Mouse (Mus musculus): ENCODE data around the gene Rbks.
"Not testable (repeated sequence)": the region's sequence is repeated elsewhere in the genome, so short reads cannot be mapped to it uniquely, and the experiment has no call there.

Gene Rbks

GRCm38 (mm10) chr5:31673431-31673830 is 24.0 kb downstream of the Rbks start:
- no peak for DNase-seq (ENCODE audit: low spot score)

- no peak for DNase-seq (ENCODE audit: low spot score)
Observed at GRCm38 (mm10) chr5:31671137-31671536, 26.3 kb downstream of the Rbks start.

DNA sequence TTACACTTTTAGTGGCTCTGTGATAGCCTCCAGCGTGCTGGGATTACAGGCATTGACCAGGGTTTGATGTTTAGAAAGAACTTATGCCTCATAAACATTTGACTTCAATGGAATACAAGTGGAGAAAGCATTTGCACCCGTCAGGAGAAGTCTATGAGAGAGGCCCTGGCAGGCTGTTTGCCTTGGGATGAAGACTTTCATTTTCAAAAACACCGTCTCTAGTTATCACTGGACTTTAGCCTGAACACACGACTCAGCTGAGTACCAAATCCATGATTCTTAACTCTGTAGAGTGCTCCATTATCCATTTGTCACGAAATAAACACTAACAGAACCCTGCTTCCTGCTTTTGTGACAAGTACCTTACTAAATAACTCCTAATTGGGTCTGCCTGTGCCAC is 27.4 kb downstream of the Rbks start:
- no peak for DNase-seq (ENCODE audit: low spot score)

DNA sequence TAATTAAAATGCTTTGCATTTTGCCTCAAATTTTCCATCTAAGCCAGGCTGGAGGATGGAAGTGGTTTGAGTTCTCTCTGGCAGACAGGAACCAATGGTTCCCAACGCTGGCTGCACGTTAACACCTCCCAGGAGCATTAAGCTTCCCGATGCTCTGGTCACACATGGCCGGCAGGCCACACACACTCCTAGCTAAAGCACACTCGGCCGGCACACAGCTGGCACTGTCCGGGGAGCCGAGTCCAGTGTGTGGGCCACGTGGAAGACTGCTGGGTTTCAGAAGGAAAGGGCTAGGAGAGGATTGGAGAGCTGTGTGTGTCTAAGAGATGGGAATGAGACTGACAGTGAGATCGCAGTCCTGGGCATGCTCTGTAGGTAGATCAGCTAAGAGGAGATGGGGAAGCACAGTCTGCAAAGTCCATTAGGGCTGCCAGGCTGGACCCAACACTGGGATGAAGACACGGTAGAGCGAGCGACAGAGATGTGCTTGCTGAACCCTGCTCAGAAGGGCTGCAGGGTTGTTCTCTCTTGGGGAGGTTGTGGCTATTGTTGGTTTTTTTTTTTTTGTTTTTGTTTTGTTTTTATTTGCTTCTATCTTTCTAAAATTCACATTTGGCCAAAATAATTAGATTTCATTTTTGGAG is 29.0 kb downstream of the Rbks start:
- no peak for DNase-seq (ENCODE audit: low spot score)

DNA sequence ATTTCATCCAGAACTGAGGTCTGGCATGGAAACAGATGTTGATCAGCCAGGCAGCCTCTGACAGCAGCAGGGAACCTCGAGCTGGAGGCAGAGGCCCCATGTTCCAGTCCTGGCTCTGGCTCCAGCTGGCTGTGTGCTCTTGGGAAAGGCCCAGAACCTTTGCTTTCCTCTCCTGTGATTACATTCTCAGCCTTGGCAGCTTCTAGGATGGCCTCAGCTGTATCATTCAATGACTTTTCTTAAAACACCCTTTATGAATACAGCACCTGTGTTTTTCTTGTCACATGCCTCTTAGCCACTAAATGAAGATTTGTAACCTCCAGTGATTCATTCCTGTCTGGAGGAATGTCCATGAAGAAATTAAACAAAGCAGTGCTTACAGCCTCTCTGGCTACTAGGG is 31.3 kb downstream of the Rbks start:
- DNase-seq (ENCODE audit: low spot score), result no peak

- DNase-seq (ENCODE audit: low spot score), result no peak
Observed at GRCm38 (mm10) chr5:31655688-31656190, 41.7 kb downstream of the Rbks start.

DNA sequence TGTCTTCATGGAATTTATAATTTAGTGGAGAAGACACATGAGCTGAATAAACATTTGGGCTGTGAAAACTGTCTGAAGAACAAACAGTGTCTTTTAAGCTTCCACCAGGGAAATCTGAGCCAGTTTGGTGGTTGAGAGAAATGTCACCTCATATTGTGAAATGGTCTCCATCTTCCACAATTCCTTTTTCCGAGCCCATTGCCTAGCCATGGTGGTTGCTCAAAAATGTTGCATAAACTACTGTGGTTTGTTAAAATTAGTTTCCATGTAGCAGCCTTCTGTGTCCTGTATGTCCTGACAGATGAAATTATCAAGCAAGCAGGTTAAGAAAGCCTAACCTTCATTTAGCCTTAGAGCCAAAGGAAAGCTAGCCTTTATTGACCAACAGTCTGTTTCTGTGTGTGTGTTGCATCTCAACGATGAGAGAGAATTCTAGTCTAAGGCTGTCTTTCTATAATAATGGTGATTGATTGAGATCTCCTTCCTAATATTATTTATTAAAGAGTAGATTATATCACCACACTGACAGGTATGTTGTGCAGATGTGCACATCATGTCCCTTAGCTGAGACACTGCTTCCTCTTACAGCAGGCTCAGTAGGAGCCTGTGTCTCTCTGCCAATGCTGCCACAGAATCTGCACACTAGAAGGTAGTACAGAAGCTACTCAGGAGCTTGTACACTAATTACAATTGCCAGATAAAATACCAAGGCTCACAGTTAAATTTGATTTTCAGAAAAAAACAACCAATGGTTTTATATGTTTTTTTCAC is 46.7 kb downstream of the Rbks start:
- no peak for DNase-seq (ENCODE audit: low spot score)

GRCm38 (mm10) chr5:31647327-31647726 is 50.1 kb downstream of the Rbks start:
- DNase-seq (ENCODE audit: low spot score), result no peak

- no peak for DNase-seq (ENCODE audit: low spot score)
Observed at GRCm38 (mm10) chr5:31646574-31646973, 50.9 kb downstream of the Rbks start.

DNA sequence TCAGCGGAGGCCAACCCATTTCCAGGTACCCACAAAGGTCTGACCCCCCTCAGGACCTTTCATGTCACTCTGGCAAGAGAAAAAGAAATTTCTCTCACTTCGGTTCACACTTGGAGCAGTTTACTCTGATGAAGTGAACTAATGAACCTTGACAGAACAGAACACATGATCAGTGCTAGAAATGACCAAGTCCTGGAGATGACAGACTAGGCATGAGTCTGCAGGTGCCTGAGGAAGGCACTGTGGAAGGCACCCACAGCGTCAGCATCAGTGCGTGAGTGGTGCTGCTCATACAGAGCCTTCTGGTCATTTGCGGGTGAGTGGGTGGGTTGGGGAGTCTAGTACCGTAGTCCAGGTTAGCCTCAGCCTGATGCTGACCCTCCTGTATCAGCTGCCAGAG is 51.6 kb downstream of the Rbks start:
- no peak for DNase-seq (ENCODE audit: low spot score)

- no peak for DNase-seq (ENCODE audit: low spot score)
Observed at GRCm38 (mm10) chr5:31644847-31645246, 52.6 kb downstream of the Rbks start.

- DNase-seq (ENCODE audit: low spot score), result no peak
Observed at GRCm38 (mm10) chr5:31644272-31644671, 53.2 kb downstream of the Rbks start.

- DNase-seq (ENCODE audit: low spot score), result no peak
Observed at GRCm38 (mm10) chr5:31642300-31642699, 55.1 kb downstream of the Rbks start.

- DNase-seq (ENCODE audit: low spot score), result no peak
Observed at GRCm38 (mm10) chr5:31640542-31640941, 56.9 kb downstream of the Rbks start.

DNA sequence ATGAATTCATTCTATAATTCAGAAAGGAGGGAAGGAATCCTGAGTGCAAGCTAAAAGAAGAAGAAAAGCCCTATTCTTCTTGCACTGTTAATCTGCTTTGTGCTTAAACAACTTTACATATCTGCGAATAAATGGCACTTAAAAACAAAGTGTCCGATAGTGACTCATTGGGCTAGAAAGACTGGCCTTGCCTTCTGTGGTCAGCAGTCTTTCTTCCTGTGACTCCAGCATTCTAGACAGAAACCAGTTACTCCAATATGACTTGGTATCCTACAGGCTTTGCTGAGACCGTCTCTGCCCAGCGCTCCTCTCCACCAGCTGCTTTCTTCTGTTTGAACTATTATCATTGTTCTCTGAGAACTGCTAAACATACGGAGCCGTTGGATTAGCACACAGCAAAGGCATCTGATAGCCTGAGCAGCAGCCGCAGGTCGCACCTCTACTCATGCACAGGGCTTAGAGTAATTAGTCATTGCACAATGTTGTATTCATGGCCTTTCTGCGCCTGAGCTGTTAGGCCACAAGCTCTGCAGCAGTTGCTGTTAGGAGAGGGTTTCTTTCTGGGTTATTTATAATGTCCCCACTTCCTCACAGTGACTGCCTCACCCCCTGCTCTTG is 60.7 kb downstream of the Rbks start:
- peak; percentile 7 for DNase-seq (ENCODE audit: low spot score)

DNA sequence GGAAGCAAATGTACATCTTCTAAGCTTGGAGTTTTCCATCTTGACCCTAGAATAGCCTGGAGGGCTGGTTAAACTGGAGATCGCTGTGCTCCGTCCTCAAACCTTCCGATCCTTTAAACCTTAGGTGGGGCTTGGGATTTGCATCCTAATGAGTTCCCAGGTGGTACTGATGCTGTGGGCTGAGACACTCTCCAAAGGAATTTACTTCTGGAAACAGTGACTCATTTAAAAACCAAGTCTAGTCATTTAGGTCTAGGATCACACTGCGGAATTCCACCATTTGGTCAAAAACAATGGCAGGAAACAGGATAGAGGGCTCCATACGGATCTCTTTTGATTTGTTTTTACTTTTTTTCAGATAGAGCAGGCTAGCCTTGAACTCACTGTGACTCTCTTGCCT is 62.7 kb downstream of the Rbks start:
- DNase-seq (ENCODE audit: low spot score), result no peak

DNA sequence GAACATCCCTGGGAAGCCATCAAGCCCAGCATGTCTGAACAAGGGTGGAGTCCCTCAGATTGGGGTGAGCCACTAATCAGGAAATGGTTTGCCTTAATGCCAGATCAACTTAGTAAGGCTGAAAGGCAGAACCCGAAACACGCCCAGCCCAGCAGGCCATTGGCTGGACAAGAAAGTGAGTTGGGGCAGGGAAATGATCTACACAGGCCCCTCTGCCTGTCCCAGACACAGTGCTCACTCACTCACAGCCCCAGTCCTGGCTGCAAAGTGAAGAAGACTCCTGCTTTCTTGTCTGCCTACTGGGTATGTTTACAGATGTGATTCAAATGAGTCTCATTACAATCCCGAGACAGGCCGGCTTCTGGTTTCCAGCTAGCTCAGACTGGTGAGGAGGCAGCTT is 63.3 kb downstream of the Rbks start:
- DNase-seq (ENCODE audit: low spot score), result no peak

DNA sequence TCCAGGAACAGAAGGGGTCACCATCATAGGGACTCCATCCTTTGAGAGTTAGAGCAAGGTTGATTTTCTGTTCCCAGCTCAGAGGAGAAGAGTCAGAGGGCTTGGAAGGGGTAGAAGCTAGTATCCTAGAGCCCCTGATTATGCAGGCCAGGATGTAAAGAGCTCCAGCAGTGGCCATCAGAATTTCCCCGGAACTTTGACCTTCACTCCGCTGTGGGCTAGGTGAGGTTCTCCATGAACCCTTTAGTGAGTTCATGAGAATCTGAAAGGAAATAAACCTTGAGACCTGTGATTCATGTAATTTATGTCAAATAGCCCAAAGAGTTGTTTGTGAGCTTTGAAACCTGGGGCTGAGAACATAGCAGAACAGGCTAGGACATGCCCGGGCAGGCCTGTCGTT is 66.3 kb downstream of the Rbks start:
- not testable (repeated sequence) for DNase-seq (ENCODE audit: low spot score)

DNA sequence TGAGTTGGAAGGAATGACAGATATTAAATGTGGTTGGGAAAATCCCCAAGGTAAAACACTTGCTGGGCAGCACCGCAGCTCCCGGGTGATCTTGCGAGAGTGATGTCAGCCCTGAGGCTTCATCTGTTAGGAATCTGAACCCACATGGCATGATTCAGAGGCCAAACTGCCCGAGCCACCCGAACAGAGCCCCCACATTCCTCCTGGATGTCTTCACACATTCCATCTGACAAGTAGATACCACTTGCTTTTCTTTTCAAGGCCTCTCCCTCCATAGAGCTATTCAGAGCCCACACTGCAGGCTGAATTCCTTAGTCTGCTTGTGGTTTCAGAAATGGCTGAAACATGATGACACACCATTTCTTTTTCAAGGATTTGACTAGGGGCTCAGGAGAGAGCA is 67.4 kb downstream of the Rbks start:
- no peak for DNase-seq (ENCODE audit: low spot score)

DNA sequence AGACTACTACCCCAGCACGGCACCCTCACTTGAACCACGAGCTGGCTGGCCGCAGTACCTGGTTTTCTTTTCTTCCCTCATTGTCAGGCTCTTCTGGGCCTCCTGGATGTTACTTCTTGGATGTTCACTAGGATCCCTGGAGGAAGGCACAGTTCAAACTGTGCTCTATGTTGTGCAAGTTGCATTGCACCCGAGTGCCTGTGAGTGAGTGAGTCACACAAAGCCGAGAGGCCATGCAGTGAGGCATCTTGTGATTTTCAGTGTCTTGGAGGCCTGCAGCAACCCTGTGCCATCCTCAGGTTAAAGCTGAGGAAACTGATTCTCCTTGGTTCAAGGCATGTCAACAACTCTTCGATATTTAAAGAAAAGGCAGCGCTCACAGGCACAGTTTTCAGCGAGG is 68.9 kb downstream of the Rbks start:
- no peak for DNase-seq (ENCODE audit: low spot score)

GRCm38 (mm10) chr5:31627562-31628526 is 69.6 kb downstream of the Rbks start:
- no peak for DNase-seq (ENCODE audit: low spot score)

DNA sequence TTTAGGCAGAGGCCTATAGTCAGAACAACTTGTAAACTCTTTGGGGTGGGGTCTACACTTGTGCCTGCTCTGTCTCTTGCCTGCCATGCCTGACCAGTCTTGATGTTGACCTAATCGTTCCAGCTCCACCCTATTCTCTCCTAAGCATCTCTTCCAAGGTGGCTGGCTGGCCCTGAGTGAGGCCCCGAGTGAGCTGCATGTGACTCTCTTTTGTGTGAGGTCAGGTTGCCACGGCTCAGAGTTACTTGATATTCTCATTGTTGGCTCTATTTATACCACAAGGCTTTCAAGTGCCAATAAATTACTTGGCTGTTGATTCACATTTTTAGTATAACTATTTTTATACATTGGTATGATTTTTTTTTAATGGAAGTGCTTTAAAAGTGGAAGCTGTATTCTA is 70.3 kb downstream of the Rbks start:
- no peak for DNase-seq (ENCODE audit: low spot score)

Data from retina, embryonic 14.5 days (tissue).